Mouse (Mus musculus): ENCODE results near the gene Rgs19.

The Rgs19 gene

GRCm38 (mm10) chr2:181683381-181683780 is 10.4 kb downstream of the Rgs19 start:
- no peak for DNase-seq (ENCODE audit: low spot score)

GRCm38 (mm10) chr2:181681978-181682377 is 11.8 kb downstream of the Rgs19 start:
- DNase-seq (ENCODE audit: low spot score), result no peak

GRCm38 (mm10) chr2:181680716-181681117 is 13.1 kb downstream of the Rgs19 start:
- DNase-seq (ENCODE audit: low spot score), result no peak

GRCm38 (mm10) chr2:181679951-181680715 is 13.6 kb downstream of the Rgs19 start, which contains the start of gene Tcea2:
Gene Tcea2, plus strand, starts transcription at chr2:181680310.
- peak; percentile 81 for DNase-seq (ENCODE audit: low spot score)

- peak; percentile 92 for DNase-seq (ENCODE audit: low spot score)
Observed at GRCm38 (mm10) chr2:181678780-181679179, 15.0 kb downstream of the Rgs19 start.

- DNase-seq (ENCODE audit: low spot score), result no peak
Observed at GRCm38 (mm10) chr2:181677755-181678098, 16.1 kb downstream of the Rgs19 start.

GRCm38 (mm10) chr2:181677096-181677754 is 16.6 kb downstream of the Rgs19 start:
- DNase-seq (ENCODE audit: low spot score), result peak; percentile 38

GRCm38 (mm10) chr2:181676424-181676823 is 17.4 kb downstream of the Rgs19 start:
- peak; percentile 23 for DNase-seq (ENCODE audit: low spot score)

GRCm38 (mm10) chr2:181675454-181675853 is 18.3 kb downstream of the Rgs19 start:
- peak; percentile 41 for DNase-seq (ENCODE audit: low spot score)

GRCm38 (mm10) chr2:181674934-181675333 is 18.8 kb downstream of the Rgs19 start:
- no peak for DNase-seq (ENCODE audit: low spot score)

- peak; percentile 26 for DNase-seq (ENCODE audit: low spot score)
Observed at GRCm38 (mm10) chr2:181673501-181673900, 20.3 kb downstream of the Rgs19 start.

- DNase-seq (ENCODE audit: low spot score), result no peak
Observed at GRCm38 (mm10) chr2:181671984-181672383, 21.8 kb downstream of the Rgs19 start.

- DNase-seq (ENCODE audit: low spot score), result no peak
Observed at GRCm38 (mm10) chr2:181671326-181671725, 22.5 kb downstream of the Rgs19 start, which contains the start of gene Sox18. Gene Sox18, minus strand, starts transcription at chr2:181671640.

- DNase-seq (ENCODE audit: low spot score), result no peak
Observed at GRCm38 (mm10) chr2:181670913-181671311, 22.9 kb downstream of the Rgs19 start.

GRCm38 (mm10) chr2:181670285-181670912 is 23.4 kb downstream of the Rgs19 start:
- DNase-seq (ENCODE audit: low spot score), result no peak

- no peak for DNase-seq (ENCODE audit: low spot score)
Observed at GRCm38 (mm10) chr2:181663298-181663630, 30.5 kb downstream of the Rgs19 start.

GRCm38 (mm10) chr2:181662620-181663297 is 31.0 kb downstream of the Rgs19 start:
- no peak for DNase-seq (ENCODE audit: low spot score)

GRCm38 (mm10) chr2:181659609-181660055 is 34.1 kb downstream of the Rgs19 start:
- peak; percentile 52 for DNase-seq (ENCODE audit: low spot score)

- no peak for DNase-seq (ENCODE audit: low spot score)
Observed at GRCm38 (mm10) chr2:181658930-181659555, 34.7 kb downstream of the Rgs19 start.

- no peak for DNase-seq (ENCODE audit: low spot score)
Observed at GRCm38 (mm10) chr2:181658528-181658927, 35.2 kb downstream of the Rgs19 start.

GRCm38 (mm10) chr2:181657441-181657840 is 36.3 kb downstream of the Rgs19 start:
- no peak for DNase-seq (ENCODE audit: low spot score)

- no peak for DNase-seq (ENCODE audit: low spot score)
Observed at GRCm38 (mm10) chr2:181656734-181657133, 37.0 kb downstream of the Rgs19 start, which contains the start of gene Gm29797. Gene Gm29797, plus strand, starts transcription at chr2:181657034.
